Mouse (Mus musculus) hindbrain, embryonic 15.5 days (tissue): ENCODE measurements around the gene Mogat1. TPM values are rescaled to one million over a fixed set of nuclear protein-coding genes. Genes with fewer than 3 reads are reported as not detected.

ENCODE experiments used
- ATAC-seq: fragments of 200-750 bp; cut with Nextera tagmentation; 2 replicates; pipeline ENCODE4 v1.8.0; 2017; ENCODE audit warnings: low read depth, moderate number of reproducible peaks, moderate TSS enrichment; ENCODE audit not compliant: low FRiP score
- H3K27ac ChIP-seq: fragments of 300-500 bp; sonication (generic); replicated peaks from 2 replicates; pipeline ENCODE4 v1.5.1; 2015; ENCODE audit warnings: mild to moderate bottlenecking, inconsistent platforms
- H3K27me3 ChIP-seq: fragments of 300-500 bp; sonication (generic); 2 replicates; pipeline ENCODE4 v1.6.1; 2015; ENCODE audit warnings: control low read depth, inconsistent platforms
- H3K36me3 ChIP-seq: fragments of 300-500 bp; sonication (generic); 2 replicates; pipeline ENCODE4 v1.6.1; 2015; ENCODE audit warnings: control low read depth, inconsistent platforms
- H3K4me1 ChIP-seq: fragments of 300-500 bp; sonication (generic); replicated peaks from 2 replicates; pipeline ENCODE4 v1.6.1; 2015; ENCODE audit warnings: control low read depth, inconsistent platforms
- H3K4me2 ChIP-seq: fragments of 300-500 bp; sonication (generic); 2 replicates; pipeline ENCODE4 v1.6.1; 2015; ENCODE audit warnings: moderate library complexity, mild to moderate bottlenecking, inconsistent platforms
- H3K4me3 ChIP-seq: fragments of 300-500 bp; sonication (generic); 2 replicates; pipeline ENCODE4 v1.5.1; 2015; ENCODE audit warnings: mild to moderate bottlenecking, inconsistent platforms
- H3K9ac ChIP-seq: fragments of 300-500 bp; sonication (generic); 2 replicates; pipeline ENCODE4 v1.6.1; 2015; ENCODE audit warnings: inconsistent platforms
- H3K9me3 ChIP-seq: fragments of 300-500 bp; sonication (generic); 2 replicates; pipeline ENCODE4 v1.6.1; 2016; ENCODE audit warnings: control low read depth, inconsistent platforms
- WGBS: fragments of 180-500 bp; shearing (Covaris S2); methylation state at CpG from one replicate; pipeline ENCODE4 v1.1.7; 2015; 5-methylcytosine and 5-hydroxymethylcytosine counted together
- polyA plus RNA-seq: library from polyadenylated mRNA; unstranded; fragments of >200 nt; fragmentation: Nextera tagmentation; extraction: Ambion mirVana; gene quantifications from 2 replicates; pipeline ENCODE4 v1.2.1, GENCODE M21; 2015

The Mogat1 gene
- polyA plus RNA-seq, 1 experiment from 2014 or later: 1.4 TPM

DNA sequence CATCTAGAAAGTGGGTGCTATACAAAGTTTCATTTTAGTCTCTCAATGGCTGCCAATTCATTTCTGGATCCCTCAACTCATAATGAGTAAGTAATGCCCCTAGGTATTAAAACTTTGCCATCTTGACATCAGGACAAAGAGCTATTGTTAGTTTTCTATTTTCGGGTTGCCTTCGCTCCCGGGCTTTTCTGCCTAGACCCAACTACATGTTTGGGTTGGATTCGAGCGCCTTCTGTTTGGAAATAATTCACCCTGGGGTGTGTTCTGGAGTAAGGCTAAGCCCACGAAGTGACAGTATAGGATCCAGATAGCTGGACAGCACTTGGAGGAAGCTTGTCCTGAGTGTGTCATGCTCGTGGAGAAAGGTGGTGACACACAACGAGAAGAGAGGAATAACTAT, 2.0 kb downstream of the Mogat1 start:
- ATAC-seq: no peak

DNA sequence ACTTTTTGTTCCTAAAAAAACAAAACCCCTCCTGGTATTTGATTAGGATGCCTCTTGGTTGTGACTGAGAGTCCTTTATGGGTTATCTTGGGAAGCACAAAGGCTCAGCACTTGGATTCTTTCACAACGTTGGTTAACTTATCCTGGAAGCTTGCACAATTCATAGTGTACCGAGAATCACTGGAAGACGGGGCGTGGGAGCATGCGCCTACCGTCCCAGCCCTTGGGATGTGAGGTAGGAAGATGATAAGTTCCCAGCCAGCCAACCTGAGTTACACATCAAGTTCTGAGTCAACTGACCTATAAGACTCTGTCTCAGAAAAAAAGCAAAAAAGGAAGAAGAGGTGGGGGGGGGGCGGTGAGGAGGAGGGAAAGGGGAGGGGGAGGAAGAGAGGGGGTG, 8.1 kb downstream of the Mogat1 start:
- no peak overlapping the region for H3K4me3 ChIP-seq
- 90% methylated on average over 7 of the region's 7 CpGs for WGBS
- ATAC-seq: no peak

More for the DNA sequence above, 2.0 kb downstream of the Mogat1 start:
- Histone ChIP-seq H3K36me3 (no peaks in the 10 kb centered on the region), H3K9me3 (no peaks in the 10 kb centered on the region), H3K4me2 (no peak overlapping the region), H3K27ac (no peak overlapping the region), H3K4me1 (0 out of 2 replicates have a peak, but pooled peaks cover 5% of the 10 kb centered on the region), H3K9ac (no peak overlapping the region), H3K27me3 (no peaks in the 10 kb centered on the region), H3K4me3 (no peak overlapping the region)
- 80% methylated on average over 8 of the region's 8 CpGs for WGBS

DNA sequence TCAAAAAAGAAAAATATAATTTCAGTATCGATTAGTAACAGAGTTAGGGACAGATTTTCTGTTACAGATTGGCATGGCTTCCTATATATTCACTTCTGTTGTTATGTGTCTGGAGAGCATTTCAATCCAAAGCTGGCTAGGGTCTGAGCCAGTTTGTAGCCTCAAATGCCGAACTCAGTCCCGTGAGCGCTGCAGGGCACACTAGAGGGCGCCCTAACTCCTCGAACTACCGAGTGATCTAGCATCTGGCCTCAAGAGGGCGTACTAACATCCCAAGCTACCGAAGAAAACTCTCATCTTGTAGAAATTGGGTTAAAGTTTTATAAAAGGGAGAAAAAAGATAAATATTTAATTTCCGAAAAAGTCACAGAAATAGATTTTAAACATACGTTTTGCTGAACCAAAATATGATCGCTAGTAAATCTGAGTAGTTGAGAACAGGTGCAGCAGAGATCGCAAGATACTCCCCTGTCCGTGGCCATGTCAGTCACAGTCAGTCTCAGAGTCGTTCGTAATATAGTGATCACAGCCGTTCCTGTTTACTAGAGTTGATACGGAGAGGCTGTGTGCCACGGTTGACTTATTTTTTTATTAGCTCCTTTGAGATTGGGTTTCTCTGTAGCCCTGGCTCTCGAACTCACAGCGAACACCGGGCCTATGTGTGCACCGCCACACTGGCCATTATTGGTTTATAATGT, 14.5 kb downstream of the Mogat1 start:
- H3K4me1 ChIP-seq: no peaks in the 10 kb centered on the region
- 44% methylated on average over 23 of the region's 23 CpGs for WGBS
- no peak for ATAC-seq
- H3K27me3 ChIP-seq: no peaks in the 10 kb centered on the region
- H3K36me3 ChIP-seq: no peaks in the 10 kb centered on the region
- H3K4me3 ChIP-seq: no peak overlapping the region
- no peak overlapping the region for H3K4me2 ChIP-seq
- no peaks in the 10 kb centered on the region for H3K9me3 ChIP-seq
- no peak overlapping the region for H3K27ac ChIP-seq
- no peak overlapping the region for H3K9ac ChIP-seq

More for the DNA sequence above, 8.1 kb downstream of the Mogat1 start:
- H3K9me3 ChIP-seq: no peaks in the 10 kb centered on the region
- no peaks in the 10 kb centered on the region for H3K4me1 ChIP-seq
- no peak overlapping the region for H3K4me2 ChIP-seq
- H3K36me3 ChIP-seq: no peaks in the 10 kb centered on the region
- H3K27me3 ChIP-seq: no peaks in the 10 kb centered on the region
- no peak overlapping the region for H3K27ac ChIP-seq
- H3K9ac ChIP-seq: no peak overlapping the region

DNA sequence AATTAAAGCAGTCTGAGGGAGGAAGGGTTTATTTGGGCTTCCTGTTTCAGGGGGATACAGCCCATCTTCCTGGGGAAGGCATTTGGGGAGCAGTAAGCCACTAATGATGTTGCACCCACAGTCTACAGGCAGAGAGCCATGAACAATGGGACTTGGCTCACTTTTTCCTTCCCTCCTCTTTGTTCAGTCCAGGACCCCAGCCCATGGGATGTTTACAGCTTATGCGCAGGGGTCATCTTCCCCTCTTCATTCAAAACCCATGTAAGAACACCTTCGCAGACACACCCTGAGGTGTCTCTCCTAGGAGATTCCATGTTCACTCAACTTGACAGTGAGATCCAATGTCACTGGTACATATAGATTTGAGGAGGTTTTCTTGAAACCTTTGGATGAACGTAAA, 17.6 kb downstream of the Mogat1 start:
- ATAC-seq: no peak
- Histone ChIP-seq H3K9me3 (no peaks in the 10 kb centered on the region), H3K4me3 (no peak overlapping the region), H3K4me2 (no peak overlapping the region), H3K27ac (no peak overlapping the region), H3K36me3 (no peaks in the 10 kb centered on the region), H3K4me1 (no peaks in the 10 kb centered on the region), H3K27me3 (no peaks in the 10 kb centered on the region), H3K9ac (no peak overlapping the region)
- WGBS: 97% methylated on average over 3 of the region's 3 CpGs

DNA sequence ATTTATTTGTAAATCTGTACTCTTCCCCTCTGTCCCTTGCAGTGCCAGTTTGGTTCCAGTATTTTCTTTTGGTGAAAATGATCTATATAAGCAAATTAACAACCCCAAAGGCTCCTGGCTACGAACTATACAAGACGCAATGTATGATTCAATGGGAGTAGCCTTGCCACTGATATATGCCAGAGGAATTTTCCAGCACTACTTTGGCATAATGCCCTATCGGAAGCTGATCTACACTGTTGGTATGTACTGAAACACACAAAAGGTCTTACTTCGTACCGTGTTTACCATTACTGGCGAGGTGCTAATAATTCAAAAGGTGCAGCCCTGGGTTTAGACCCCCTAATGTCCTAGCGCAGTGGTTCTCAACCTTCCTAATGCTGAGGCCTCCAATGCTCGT, 18.2 kb downstream of the Mogat1 start:
- Histone ChIP-seq H3K27me3 (no peaks in the 10 kb centered on the region), H3K4me1 (no peaks in the 10 kb centered on the region), H3K4me2 (no peak overlapping the region), H3K4me3 (no peak overlapping the region), H3K36me3 (no peaks in the 10 kb centered on the region), H3K9ac (no peak overlapping the region), H3K27ac (no peak overlapping the region), H3K9me3 (no peaks in the 10 kb centered on the region)
- 94% methylated on average over 8 of the region's 8 CpGs for WGBS
- ATAC-seq: no peak

DNA sequence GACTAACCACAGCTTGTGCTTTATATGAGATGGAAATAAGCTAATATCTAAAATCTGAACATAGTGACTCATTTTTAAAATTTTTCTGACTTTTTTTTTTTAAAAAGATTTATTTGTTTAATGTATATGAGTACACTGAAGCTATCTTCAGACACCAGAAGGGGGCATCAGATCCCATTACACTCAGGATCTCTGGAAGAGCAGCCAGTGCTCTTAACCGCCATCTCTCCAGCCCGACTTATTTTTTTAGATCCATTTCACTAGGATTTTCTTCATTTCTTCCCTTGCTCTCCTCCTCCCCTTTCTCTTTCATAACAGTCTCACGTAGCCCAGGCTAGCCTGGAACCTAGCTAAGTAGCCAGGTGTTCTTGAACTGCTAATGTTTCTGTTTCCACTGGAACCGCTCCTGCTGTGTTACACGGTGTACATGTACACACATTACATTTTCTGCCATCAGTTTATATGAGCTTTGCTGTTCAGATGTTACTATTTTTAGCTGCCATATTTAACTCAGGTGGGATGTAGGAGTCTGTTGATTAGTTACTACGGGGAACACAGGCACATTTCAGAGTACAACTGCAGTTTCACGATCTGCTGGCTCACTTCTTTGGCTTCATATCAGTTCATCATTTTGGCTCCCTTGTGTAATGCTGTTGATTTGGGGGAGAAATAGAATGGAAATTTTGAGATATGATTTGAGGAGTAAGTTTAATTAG, 19.9 kb downstream of the Mogat1 start:
- H3K27me3 ChIP-seq: no peaks in the 10 kb centered on the region
- no peaks in the 10 kb centered on the region for H3K9me3 ChIP-seq
- H3K4me2 ChIP-seq: no peak overlapping the region
- H3K9ac ChIP-seq: no peak overlapping the region
- WGBS: 70% methylated on average over 7 of the region's 7 CpGs
- no peaks in the 10 kb centered on the region for H3K36me3 ChIP-seq
- no peak overlapping the region for H3K4me3 ChIP-seq
- H3K27ac ChIP-seq: 0 out of 2 replicates have a peak overlapping the region, but pooled peaks have one; percentile 3
- no peaks in the 10 kb centered on the region for H3K4me1 ChIP-seq
- peak; percentile 38; the same call in 1 of the 2 replicates for ATAC-seq

DNA sequence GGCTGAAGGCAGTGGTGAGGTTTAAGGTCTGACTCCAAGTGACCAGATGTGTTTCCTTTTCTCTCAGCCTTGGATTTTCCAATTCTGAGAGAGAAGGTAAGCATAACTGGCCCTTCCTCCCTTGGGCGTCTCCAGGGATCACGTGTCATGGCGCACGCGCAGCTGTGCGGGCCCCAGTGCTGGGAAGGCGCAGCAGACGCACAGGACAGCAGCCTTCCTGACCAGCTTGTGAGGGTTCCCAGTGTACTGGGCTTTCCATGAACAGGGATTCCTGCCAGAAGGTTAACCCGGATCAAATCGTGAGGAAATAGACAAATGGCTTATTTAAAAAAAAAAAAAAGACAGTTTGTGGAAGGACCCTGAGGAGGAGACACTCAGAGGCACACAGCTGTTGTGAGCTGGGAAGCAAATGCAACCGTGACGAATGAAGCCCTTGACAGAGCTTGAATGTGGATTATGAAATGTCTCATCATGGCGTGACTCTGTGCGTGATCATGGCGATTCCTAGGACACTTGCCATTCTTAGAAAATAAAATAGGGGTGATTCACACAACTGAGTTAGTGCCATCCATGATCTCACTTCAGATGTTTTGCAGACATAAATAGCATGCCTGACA, 21.5 kb downstream of the Mogat1 start:
- 72% methylated on average over 15 of the region's 15 CpGs for WGBS
- H3K9ac ChIP-seq: no peak overlapping the region
- ATAC-seq: no peak

DNA sequence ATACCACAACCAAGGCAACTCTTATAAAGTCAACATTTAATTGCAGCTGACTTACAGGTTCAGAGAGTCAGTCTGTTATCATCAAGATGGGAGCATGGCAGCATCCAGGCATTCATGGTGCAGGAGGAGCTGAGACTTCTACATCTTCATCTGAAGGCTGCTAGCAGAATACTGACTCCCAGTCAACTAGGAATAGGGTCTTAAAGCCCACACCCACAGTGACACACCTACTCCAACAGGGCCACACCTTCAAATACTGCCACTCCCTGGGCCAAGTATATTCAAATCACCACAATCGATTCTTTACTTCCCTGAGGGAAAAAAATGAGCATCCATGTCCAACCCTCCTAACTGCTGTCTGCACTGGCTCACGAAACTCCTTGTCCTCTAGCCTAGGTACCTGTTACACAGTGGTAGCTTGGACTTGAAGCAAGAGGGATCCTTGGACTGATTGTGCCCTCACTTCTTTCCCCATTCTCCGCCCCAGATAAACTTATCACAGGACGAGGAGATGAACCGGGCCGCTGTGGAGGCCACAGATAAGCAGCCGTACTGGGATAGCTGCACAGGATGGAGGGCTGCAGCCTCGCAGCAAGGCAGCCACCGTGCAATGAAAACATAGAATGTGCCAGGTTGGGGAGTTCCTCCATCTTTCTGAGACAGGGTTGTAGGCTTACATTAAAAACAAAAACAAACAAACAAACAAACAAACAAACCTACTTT, 23.8 kb downstream of the Mogat1 start:
- no peak overlapping the region for H3K9ac ChIP-seq
- H3K4me3 ChIP-seq: no peak overlapping the region
- H3K27ac ChIP-seq: no peak overlapping the region
- 92% methylated on average over 9 of the region's 9 CpGs for WGBS
- H3K4me2 ChIP-seq: no peak overlapping the region
- ATAC-seq: no peak
- H3K9me3 ChIP-seq: no peaks in the 10 kb centered on the region
- H3K4me1 ChIP-seq: peaks cover 25% of the 10 kb centered on the region
- no peaks in the 10 kb centered on the region for H3K27me3 ChIP-seq
- no peaks in the 10 kb centered on the region for H3K36me3 ChIP-seq

More for the DNA sequence above, 21.5 kb downstream of the Mogat1 start:
- Histone ChIP-seq H3K4me2 (no peak overlapping the region), H3K36me3 (no peaks in the 10 kb centered on the region), H3K27ac (no peak overlapping the region), H3K4me3 (no peak overlapping the region), H3K27me3 (no peaks in the 10 kb centered on the region), H3K4me1 (peaks cover 7% of the 10 kb centered on the region), H3K9me3 (no peaks in the 10 kb centered on the region)

DNA sequence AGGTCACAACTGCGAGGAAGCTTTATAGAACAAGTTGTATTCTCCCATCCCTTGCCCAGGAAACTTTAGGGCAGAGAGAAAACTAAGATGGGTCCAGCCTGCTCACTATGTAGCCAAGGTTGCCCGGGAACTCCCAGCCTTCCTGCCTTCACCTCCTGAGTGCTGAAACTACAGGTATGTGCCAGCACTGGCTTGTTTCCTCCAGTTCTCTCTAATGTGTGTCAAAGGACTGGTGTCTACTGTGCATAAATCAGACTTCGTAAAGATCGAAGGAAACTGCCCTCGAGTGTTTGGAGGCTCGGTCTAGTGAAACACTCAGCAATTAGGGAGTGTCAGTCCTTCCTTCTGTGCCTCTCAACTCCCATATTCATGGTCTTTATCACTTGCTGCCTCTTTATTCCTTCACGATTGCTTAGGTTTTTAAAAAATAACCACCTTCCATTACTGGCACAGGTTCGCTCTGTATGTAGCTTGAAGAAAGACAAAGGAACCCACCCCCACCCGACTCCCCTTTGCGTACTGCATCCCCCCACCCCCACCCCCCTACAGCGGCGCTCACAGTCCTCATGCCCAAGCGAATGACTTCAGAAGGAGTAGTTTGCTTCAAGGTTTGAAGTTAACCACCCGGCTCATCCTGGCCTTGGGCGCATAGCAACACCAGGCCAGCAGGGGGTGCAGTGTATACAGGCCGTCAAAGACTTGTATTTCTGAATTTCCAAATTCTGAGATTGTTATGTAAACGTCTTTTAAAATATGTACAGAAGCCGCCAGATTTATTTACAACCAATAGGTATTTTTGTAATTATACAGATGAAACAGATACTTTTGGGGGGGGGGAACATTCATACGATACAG, 25.7 kb downstream of the Mogat1 start:
- H3K36me3 ChIP-seq: no peaks in the 10 kb centered on the region
- no peaks in the 10 kb centered on the region for H3K9me3 ChIP-seq

DNA sequence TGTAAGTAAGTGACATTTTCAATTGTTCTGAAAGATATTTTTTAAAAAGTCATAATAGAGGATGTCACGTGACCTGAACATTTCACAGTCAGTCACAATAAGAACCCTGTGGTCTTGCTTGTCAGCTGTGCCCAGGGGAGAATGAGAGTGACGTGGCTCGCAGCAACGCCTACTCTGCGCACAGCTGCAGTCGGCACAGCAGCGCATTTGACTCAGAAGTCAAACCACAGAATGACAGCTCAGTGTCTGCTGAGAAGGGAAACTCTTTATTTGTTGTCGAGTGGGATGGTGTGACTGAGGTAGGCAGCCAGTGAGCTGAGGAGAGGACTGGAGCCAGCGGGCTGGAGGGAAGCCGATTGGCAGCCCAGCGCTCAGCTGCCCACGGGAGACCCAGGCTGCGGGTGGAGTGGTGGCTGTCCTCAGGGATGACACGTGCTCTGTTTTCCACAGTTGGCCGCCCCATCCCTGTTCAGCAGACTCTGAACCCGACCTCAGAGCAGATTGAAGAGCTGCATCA, 26.8 kb downstream of the Mogat1 start:
- H3K9me3 ChIP-seq: no peaks in the 10 kb centered on the region
- H3K4me2 ChIP-seq: peak overlapping the region; percentile 83
- H3K27me3 ChIP-seq: no peaks in the 10 kb centered on the region
- H3K4me1 ChIP-seq: peaks cover 25% of the 10 kb centered on the region
- no peaks in the 10 kb centered on the region for H3K36me3 ChIP-seq
- peak overlapping the region; percentile 46 for H3K4me3 ChIP-seq
- H3K9ac ChIP-seq: peak overlapping the region; percentile 45
- WGBS: 9% methylated on average over 16 of the region's 16 CpGs
- H3K27ac ChIP-seq: peak overlapping the region; percentile 73
- ATAC-seq: peak; percentile 95

More for the DNA sequence above, 25.7 kb downstream of the Mogat1 start:
- Histone ChIP-seq H3K4me3 (peak overlapping the region; percentile 46), H3K27me3 (no peaks in the 10 kb centered on the region), H3K4me1 (peaks cover 25% of the 10 kb centered on the region), H3K27ac (peak overlapping the region; percentile 73; the same call in 1 of the 2 replicates), H3K4me2 (peak overlapping the region; percentile 83), H3K9ac (0 out of 2 replicates have a peak overlapping the region, but pooled peaks have one; percentile 45)
- WGBS: 33% methylated on average over 19 of the region's 19 CpGs
- peak; percentile 32; the same call in 1 of the 2 replicates for ATAC-seq

DNA sequence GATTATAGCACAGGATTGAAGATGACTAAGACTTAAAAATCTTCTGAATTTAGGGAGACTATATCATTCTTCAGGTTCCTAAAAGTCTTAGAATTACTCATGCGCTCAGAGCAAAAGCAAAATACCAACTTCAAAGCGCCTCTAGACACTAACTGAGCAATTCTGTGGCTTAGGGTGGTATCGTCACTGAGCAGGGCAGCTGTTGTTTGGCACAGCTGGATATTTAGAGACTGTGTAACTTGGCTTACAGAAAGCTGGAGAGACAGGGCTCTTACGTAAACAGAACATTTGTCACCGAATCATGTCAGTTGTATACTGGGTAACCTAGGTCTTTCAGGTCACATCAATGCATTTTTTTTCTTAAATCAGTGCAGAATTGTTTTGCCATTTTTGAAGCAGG, 27.6 kb downstream of the Mogat1 start:
- Histone ChIP-seq H3K9me3 (no peaks in the 10 kb centered on the region), H3K9ac (no peak overlapping the region), H3K4me1 (peaks cover 25% of the 10 kb centered on the region), H3K27me3 (no peaks in the 10 kb centered on the region), H3K27ac (peak overlapping the region; percentile 73; the same call in 1 of the 2 replicates), H3K4me2 (peak overlapping the region; percentile 83), H3K36me3 (no peaks in the 10 kb centered on the region), H3K4me3 (peak overlapping the region; percentile 46; the same call in 1 of the 2 replicates)
- no peak for ATAC-seq
- WGBS: 36% methylated on average over 5 of the region's 5 CpGs
